Mouse (Mus musculus): ENCODE measurements at regions not wholly inside any gene's neighbourhood (a gene's known extent, or its start where the extent isn't known, plus 50 kb on each side); places are given as distances from the start of the nearest gene placed in this dataset.

- WGBS = 82% methylated on average over 2 of the region's 2 CpGs
- no peak overlapping the region for H3K9ac ChIP-seq (ENCODE audit: low read depth, low read length)
Observed at GRCm38 (mm10) chrX:11718778-11719177, 391.2 kb downstream of the H2al1j start.

GRCm38 (mm10) chrX:11720517-11720916 is 392.9 kb downstream of the H2al1j start:
- Histone ChIP-seq H3K4me1 (ENCODE audit: control insufficient read depth, insufficient read depth, low read length) (peaks cover 2% of the 10 kb centered on the region; the same call in 1 of the 2 replicates), H3K36me3 (ENCODE audit: control insufficient read depth, insufficient read depth, low read length) (no peaks in the 10 kb centered on the region), H3K9ac (ENCODE audit: low read depth, low read length) (no peak overlapping the region), H3K79me2 (ENCODE audit: control insufficient read depth, insufficient read depth, low read length) (no peaks in the 10 kb centered on the region), H3K27ac (replicated peaks; ENCODE audit: insufficient read depth, low read depth, low read length) (no peak overlapping the region), H3K4me3 (ENCODE audit: insufficient read depth, low read depth, low read length) (no peak overlapping the region), H3K27me3 (ENCODE audit: control insufficient read depth, insufficient read depth, low read length) (no peaks in the 10 kb centered on the region)
- peak; percentile 5 for DNase-seq (ENCODE audit: extremely low read depth, low read depth, low spot score)
- WGBS = 76% methylated on average over 7 of the region's 7 CpGs
- no peak for TF ChIP-seq CTCF (IDR thresholded peaks at IDR 0.05; ENCODE audit: low read depth, low read length)
- TF ChIP-seq POLR2A (IDR thresholded peaks at IDR 0.05; ENCODE audit: extremely low read depth, insufficient read depth, low read length) = no peak

More at GRCm38 (mm10) chrX:11718778-11719177, 391.2 kb downstream of the H2al1j start:
- no peak for DNase-seq (ENCODE audit: extremely low read depth, low read depth, low spot score)
- H3K27me3 ChIP-seq (ENCODE audit: control insufficient read depth, insufficient read depth, low read length) = no peaks in the 10 kb centered on the region
- no peaks in the 10 kb centered on the region for H3K4me1 ChIP-seq (ENCODE audit: control insufficient read depth, insufficient read depth, low read length)
- no peaks in the 10 kb centered on the region for H3K79me2 ChIP-seq (ENCODE audit: control insufficient read depth, insufficient read depth, low read length)
- no peak for TF ChIP-seq CTCF (IDR thresholded peaks at IDR 0.05; ENCODE audit: low read depth, low read length)
- no peak for TF ChIP-seq POLR2A (IDR thresholded peaks at IDR 0.05; ENCODE audit: extremely low read depth, insufficient read depth, low read length)
- no peak overlapping the region for H3K4me3 ChIP-seq (ENCODE audit: insufficient read depth, low read depth, low read length)
- no peaks in the 10 kb centered on the region for H3K36me3 ChIP-seq (ENCODE audit: control insufficient read depth, insufficient read depth, low read length)
- H3K27ac ChIP-seq (replicated peaks; ENCODE audit: insufficient read depth, low read depth, low read length) = no peak overlapping the region

GRCm38 (mm10) chrX:11722730-11723129 is 395.1 kb downstream of the H2al1j start:
- DNase-seq (ENCODE audit: extremely low read depth, low read depth, low spot score) = no peak
- H3K9ac ChIP-seq (ENCODE audit: low read depth, low read length) = no peak overlapping the region
- peaks cover 2% of the 10 kb centered on the region; the same call in 1 of the 2 replicates for H3K4me1 ChIP-seq (ENCODE audit: control insufficient read depth, insufficient read depth, low read length)
- H3K27me3 ChIP-seq (ENCODE audit: control insufficient read depth, insufficient read depth, low read length) = no peaks in the 10 kb centered on the region
- no peak overlapping the region for H3K4me3 ChIP-seq (ENCODE audit: insufficient read depth, low read depth, low read length)
- no peak for TF ChIP-seq POLR2A (IDR thresholded peaks at IDR 0.05; ENCODE audit: extremely low read depth, insufficient read depth, low read length)
- TF ChIP-seq CTCF (IDR thresholded peaks at IDR 0.05; ENCODE audit: low read depth, low read length) = no peak
- WGBS = 79% methylated on average over 4 of the region's 4 CpGs
- no peaks in the 10 kb centered on the region for H3K36me3 ChIP-seq (ENCODE audit: control insufficient read depth, insufficient read depth, low read length)
- no peak overlapping the region for H3K27ac ChIP-seq (replicated peaks; ENCODE audit: insufficient read depth, low read depth, low read length)
- no peaks in the 10 kb centered on the region for H3K79me2 ChIP-seq (ENCODE audit: control insufficient read depth, insufficient read depth, low read length)

- no peak overlapping the region for H3K27ac ChIP-seq (replicated peaks; ENCODE audit: insufficient read depth, low read depth, low read length)
- peaks cover 2% of the 10 kb centered on the region; the same call in 1 of the 2 replicates for H3K4me1 ChIP-seq (ENCODE audit: control insufficient read depth, insufficient read depth, low read length)
- no peaks in the 10 kb centered on the region for H3K27me3 ChIP-seq (ENCODE audit: control insufficient read depth, insufficient read depth, low read length)
- no peak overlapping the region for H3K9ac ChIP-seq (ENCODE audit: low read depth, low read length)
- DNase-seq (ENCODE audit: extremely low read depth, low read depth, low spot score) = peak; percentile 61
- TF ChIP-seq POLR2A (IDR thresholded peaks at IDR 0.05; ENCODE audit: extremely low read depth, insufficient read depth, low read length) = no peak
- TF ChIP-seq CTCF (IDR thresholded peaks at IDR 0.05; ENCODE audit: low read depth, low read length) = no peak
- H3K4me3 ChIP-seq (ENCODE audit: insufficient read depth, low read depth, low read length) = no peak overlapping the region
- H3K79me2 ChIP-seq (ENCODE audit: control insufficient read depth, insufficient read depth, low read length) = no peaks in the 10 kb centered on the region
- 33% methylated on average over 8 of the region's 8 CpGs for WGBS
- no peaks in the 10 kb centered on the region for H3K36me3 ChIP-seq (ENCODE audit: control insufficient read depth, insufficient read depth, low read length)
Observed at GRCm38 (mm10) chrX:11724718-11725117, 397.1 kb downstream of the H2al1j start.

- H3K79me2 ChIP-seq (ENCODE audit: control insufficient read depth, insufficient read depth, low read length) = no peaks in the 10 kb centered on the region
- H3K27me3 ChIP-seq (ENCODE audit: control insufficient read depth, insufficient read depth, low read length) = no peaks in the 10 kb centered on the region
- no peaks in the 10 kb centered on the region for H3K36me3 ChIP-seq (ENCODE audit: control insufficient read depth, insufficient read depth, low read length)
- WGBS = 85% methylated on average over 8 of the region's 8 CpGs
- H3K4me3 ChIP-seq (ENCODE audit: insufficient read depth, low read depth, low read length) = no peak overlapping the region
- no peak for DNase-seq (ENCODE audit: extremely low read depth, low read depth, low spot score)
- H3K4me1 ChIP-seq (ENCODE audit: control insufficient read depth, insufficient read depth, low read length) = peaks cover 2% of the 10 kb centered on the region; the same call in 1 of the 2 replicates
- no peak overlapping the region for H3K27ac ChIP-seq (replicated peaks; ENCODE audit: insufficient read depth, low read depth, low read length)
- no peak overlapping the region for H3K9ac ChIP-seq (ENCODE audit: low read depth, low read length)
- TF ChIP-seq POLR2A (IDR thresholded peaks at IDR 0.05; ENCODE audit: extremely low read depth, insufficient read depth, low read length) (no peak), CTCF (IDR thresholded peaks at IDR 0.05; ENCODE audit: low read depth, low read length) (no peak)
Observed at GRCm38 (mm10) chrX:11726524-11727231, 399.1 kb downstream of the H2al1j start.

GRCm38 (mm10) chrX:11728481-11728880 is 400.9 kb downstream of the H2al1j start:
- TF ChIP-seq POLR2A (IDR thresholded peaks at IDR 0.05; ENCODE audit: extremely low read depth, insufficient read depth, low read length) (no peak), CTCF (IDR thresholded peaks at IDR 0.05; ENCODE audit: low read depth, low read length) (no peak)
- peak; percentile 64 for DNase-seq (ENCODE audit: extremely low read depth, low read depth, low spot score)
- Histone ChIP-seq H3K9ac (ENCODE audit: low read depth, low read length) (no peak overlapping the region), H3K79me2 (ENCODE audit: control insufficient read depth, insufficient read depth, low read length) (no peaks in the 10 kb centered on the region), H3K36me3 (ENCODE audit: control insufficient read depth, insufficient read depth, low read length) (no peaks in the 10 kb centered on the region), H3K27ac (replicated peaks; ENCODE audit: insufficient read depth, low read depth, low read length) (no peak overlapping the region), H3K4me3 (ENCODE audit: insufficient read depth, low read depth, low read length) (no peak overlapping the region), H3K4me1 (ENCODE audit: control insufficient read depth, insufficient read depth, low read length) (peaks cover 2% of the 10 kb centered on the region; the same call in 1 of the 2 replicates), H3K27me3 (ENCODE audit: control insufficient read depth, insufficient read depth, low read length) (no peaks in the 10 kb centered on the region)
- 25% methylated on average over 4 of the region's 4 CpGs for WGBS
